Mouse (Mus musculus): Measurements from ENCODE around the gene Mmp8.

The Mmp8 gene

GRCm38 (mm10) chr9:7558221-7559017, at the start of gene Mmp8:
Gene Mmp8, plus strand, starts transcription at chr9:7558456.
- no peak for DNase-seq (ENCODE audit: low spot score)

- no peak for DNase-seq (ENCODE audit: low spot score)
Observed at GRCm38 (mm10) chr9:7509619-7510233, 48.5 kb upstream of the Mmp8 start.

- no peak for DNase-seq (ENCODE audit: low spot score)
Observed at GRCm38 (mm10) chr9:7517944-7518571, 40.2 kb upstream of the Mmp8 start.

GRCm38 (mm10) chr9:7526255-7526940, 31.9 kb upstream of the Mmp8 start:
- DNase-seq (ENCODE audit: low spot score), result no peak

GRCm38 (mm10) chr9:7542763-7543162, 15.5 kb upstream of the Mmp8 start:
- DNase-seq (ENCODE audit: low spot score), result no peak

- DNase-seq (ENCODE audit: low spot score), result no peak
Observed at GRCm38 (mm10) chr9:7544923-7545457, 13.3 kb upstream of the Mmp8 start.

- no peak for DNase-seq (ENCODE audit: low spot score)
Observed at GRCm38 (mm10) chr9:7545471-7545870, 12.8 kb upstream of the Mmp8 start.

- DNase-seq (ENCODE audit: low spot score), result no peak
Observed at GRCm38 (mm10) chr9:7545920-7546319, 12.3 kb upstream of the Mmp8 start.

- no peak for DNase-seq (ENCODE audit: low spot score)
Observed at GRCm38 (mm10) chr9:7551943-7552342, 6.3 kb upstream of the Mmp8 start.

- DNase-seq (ENCODE audit: low spot score), result no peak
Observed at GRCm38 (mm10) chr9:7553536-7553935, 4.7 kb upstream of the Mmp8 start.

- DNase-seq (ENCODE audit: low spot score), result no peak
Observed at GRCm38 (mm10) chr9:7554382-7554781, 3.9 kb upstream of the Mmp8 start.

GRCm38 (mm10) chr9:7560026-7560425, 1.8 kb downstream of the Mmp8 start:
- DNase-seq (ENCODE audit: low spot score), result no peak

- DNase-seq (ENCODE audit: low spot score), result no peak
Observed at GRCm38 (mm10) chr9:7567376-7567775, 9.1 kb downstream of the Mmp8 start.

GRCm38 (mm10) chr9:7567923-7568322, 9.7 kb downstream of the Mmp8 start:
- DNase-seq (ENCODE audit: low spot score), result no peak

GRCm38 (mm10) chr9:7570485-7570884, 12.2 kb downstream of the Mmp8 start:
- DNase-seq (ENCODE audit: low spot score), result no peak

- DNase-seq (ENCODE audit: low spot score), result no peak
Observed at GRCm38 (mm10) chr9:7571162-7571561, 12.9 kb downstream of the Mmp8 start, which contains the start of gene Mmp27. Gene Mmp27, plus strand, starts transcription at chr9:7571396.

GRCm38 (mm10) chr9:7572188-7572587, 13.9 kb downstream of the Mmp8 start:
- DNase-seq (ENCODE audit: low spot score), result no peak

GRCm38 (mm10) chr9:7572663-7573308, 14.5 kb downstream of the Mmp8 start:
- no peak for DNase-seq (ENCODE audit: low spot score)

GRCm38 (mm10) chr9:7575526-7575925, 17.3 kb downstream of the Mmp8 start:
- no peak for DNase-seq (ENCODE audit: low spot score)

- no peak for DNase-seq (ENCODE audit: low spot score)
Observed at GRCm38 (mm10) chr9:7577371-7577770, 19.1 kb downstream of the Mmp8 start.

- no peak for DNase-seq (ENCODE audit: low spot score)
Observed at GRCm38 (mm10) chr9:7590063-7590462, 31.8 kb downstream of the Mmp8 start.
